Mouse (Mus musculus) forebrain, embryonic 15.5 days (tissue): ENCODE measurements around the gene Cpne9. TPM values are rescaled to one million over a fixed set of nuclear protein-coding genes. Genes with fewer than 3 reads are reported as not detected.
A peak's percentile ranks its signal among the peaks of the same experiment; 100 is the strongest.

ENCODE experiments used
- ATAC-seq: fragments of 200-750 bp; cut with Nextera tagmentation; replicated peaks from 2 replicates; pipeline ENCODE4 v1.8.0; 2017; ENCODE audit warnings: mild to moderate bottlenecking, moderate TSS enrichment, moderate library complexity
- H3K27ac ChIP-seq: fragments of 300-500 bp; sonication (generic); replicated peaks from 2 replicates; pipeline ENCODE4 v1.5.1; 2015; ENCODE audit warnings: mild to moderate bottlenecking, inconsistent platforms
- H3K27me3 ChIP-seq: fragments of 300-500 bp; sonication (generic); 2 replicates; pipeline ENCODE4 v1.6.1; 2015; ENCODE audit warnings: inconsistent platforms
- H3K36me3 ChIP-seq: fragments of 300-500 bp; sonication (generic); 2 replicates; pipeline ENCODE4 v1.6.1; 2015; ENCODE audit warnings: mild to moderate bottlenecking, inconsistent platforms
- H3K4me1 ChIP-seq: fragments of 300-500 bp; sonication (generic); 2 replicates; pipeline ENCODE4 v1.6.1; 2015; ENCODE audit warnings: inconsistent platforms
- H3K4me2 ChIP-seq: fragments of 300-500 bp; sonication (generic); replicated peaks from 2 replicates; pipeline ENCODE4 v1.6.1; 2015; ENCODE audit warnings: mild to moderate bottlenecking, inconsistent platforms
- H3K4me3 ChIP-seq: fragments of 300-500 bp; sonication (generic); 2 replicates; pipeline ENCODE4 v1.5.1; 2015; ENCODE audit warnings: mild to moderate bottlenecking, inconsistent platforms
- H3K9ac ChIP-seq: fragments of 300-500 bp; sonication (generic); replicated peaks from 2 replicates; pipeline ENCODE4 v1.6.1; 2015; ENCODE audit warnings: mild to moderate bottlenecking, inconsistent platforms
- H3K9me3 ChIP-seq: fragments of 300-500 bp; sonication (generic); 2 replicates; pipeline ENCODE4 v1.6.1; 2016; ENCODE audit warnings: inconsistent platforms
- WGBS: fragments of 180-500 bp; shearing (Covaris S2); methylation state at CpG from one replicate; pipeline ENCODE4 v1.1.7; 2015; ENCODE audit warnings: mixed read lengths; 5-methylcytosine and 5-hydroxymethylcytosine counted together
- polyA plus RNA-seq: library from polyadenylated mRNA; unstranded; fragments of >200 nt; fragmentation: Nextera tagmentation; extraction: Ambion mirVana; gene quantifications from 2 replicates; pipeline ENCODE4 v1.2.1, GENCODE M21; 2015

The Cpne9 gene
- polyA plus RNA-seq, 1 experiment from 2014 or later = 0.39 TPM

- no peaks in the 10 kb centered on the region for H3K36me3 ChIP-seq
- H3K4me1 ChIP-seq = no peaks in the 10 kb centered on the region
- ATAC-seq = no peak
- no peaks in the 10 kb centered on the region for H3K27me3 ChIP-seq
- H3K4me2 ChIP-seq = no peak overlapping the region
- no peaks in the 10 kb centered on the region for H3K9me3 ChIP-seq
- H3K27ac ChIP-seq = no peak overlapping the region
- WGBS = 81% methylated on average over 5 of the region's 5 CpGs
- H3K9ac ChIP-seq = no peak overlapping the region
- H3K4me3 ChIP-seq = no peak overlapping the region
Observed at GRCm38 (mm10) chr6:113292938-113293337, 10.8 kb downstream of the Cpne9 start.

- Histone ChIP-seq H3K4me1 (no peaks in the 10 kb centered on the region), H3K36me3 (no peaks in the 10 kb centered on the region), H3K4me3 (no peak overlapping the region), H3K9ac (no peak overlapping the region), H3K27ac (no peak overlapping the region), H3K4me2 (no peak overlapping the region), H3K27me3 (no peaks in the 10 kb centered on the region), H3K9me3 (no peaks in the 10 kb centered on the region)
- 79% methylated on average over 2 of the region's 2 CpGs for WGBS
- no peak for ATAC-seq
Observed at GRCm38 (mm10) chr6:113296046-113296445, 13.9 kb downstream of the Cpne9 start.

- Histone ChIP-seq H3K4me1 (no peaks in the 10 kb centered on the region), H3K9me3 (no peaks in the 10 kb centered on the region), H3K4me2 (no peak overlapping the region), H3K27me3 (no peaks in the 10 kb centered on the region), H3K9ac (no peak overlapping the region), H3K27ac (no peak overlapping the region), H3K36me3 (no peaks in the 10 kb centered on the region), H3K4me3 (no peak overlapping the region)
- ATAC-seq = no peak
- WGBS = 71% methylated on average over 4 of the region's 4 CpGs
Observed at GRCm38 (mm10) chr6:113296639-113297038, 14.5 kb downstream of the Cpne9 start.

GRCm38 (mm10) chr6:113301350-113301749 lies 19.2 kb downstream of the Cpne9 start:
- H3K27ac ChIP-seq = no peak overlapping the region
- H3K9ac ChIP-seq = no peak overlapping the region
- H3K9me3 ChIP-seq = no peaks in the 10 kb centered on the region
- H3K36me3 ChIP-seq = no peaks in the 10 kb centered on the region
- H3K4me2 ChIP-seq = no peak overlapping the region
- 76% methylated on average over 5 of the region's 5 CpGs for WGBS
- peaks cover 6% of the 10 kb centered on the region; the same call in 1 of the 2 replicates for H3K4me1 ChIP-seq
- H3K4me3 ChIP-seq = no peak overlapping the region
- ATAC-seq = no peak
- H3K27me3 ChIP-seq = no peaks in the 10 kb centered on the region

GRCm38 (mm10) chr6:113302258-113302657 lies 20.2 kb downstream of the Cpne9 start:
- peaks cover 6% of the 10 kb centered on the region; the same call in 1 of the 2 replicates for H3K4me1 ChIP-seq
- H3K9me3 ChIP-seq = no peaks in the 10 kb centered on the region
- no peak for ATAC-seq
- no peak overlapping the region for H3K9ac ChIP-seq
- H3K27ac ChIP-seq = no peak overlapping the region
- H3K4me3 ChIP-seq = no peak overlapping the region
- H3K4me2 ChIP-seq = no peak overlapping the region
- WGBS = 28% methylated on average over 3 of the region's 3 CpGs
- no peaks in the 10 kb centered on the region for H3K36me3 ChIP-seq
- H3K27me3 ChIP-seq = no peaks in the 10 kb centered on the region

GRCm38 (mm10) chr6:113306322-113306985 lies 24.3 kb downstream of the Cpne9 start:
- H3K9ac ChIP-seq = peak overlapping the region; percentile 92
- H3K4me1 ChIP-seq = peaks cover 24% of the 10 kb centered on the region
- H3K4me2 ChIP-seq = peak overlapping the region; percentile 99
- H3K36me3 ChIP-seq = peaks cover 9% of the 10 kb centered on the region
- H3K27me3 ChIP-seq = no peaks in the 10 kb centered on the region
- H3K4me3 ChIP-seq = peak overlapping the region; percentile 80
- ATAC-seq = peak; percentile 98
- WGBS = 0% methylated on average over 47 of the region's 50 CpGs
- no peaks in the 10 kb centered on the region for H3K9me3 ChIP-seq
- peak overlapping the region; percentile 98 for H3K27ac ChIP-seq

- Histone ChIP-seq H3K27me3 (no peaks in the 10 kb centered on the region), H3K9me3 (no peaks in the 10 kb centered on the region), H3K4me2 (peak within 1 kb of the TSS; percentile 99), H3K36me3 (peaks cover 9% of the 10 kb centered on the region), H3K4me1 (peaks cover 24% of the 10 kb centered on the region), H3K9ac (peak within 1 kb of the TSS; percentile 92), H3K27ac (peak within 1 kb of the TSS; percentile 98), H3K4me3 (peak within 1 kb of the TSS; percentile 80)
- peak; percentile 65 for ATAC-seq
- WGBS = under 1% methylated on average over 32 of the region's 32 CpGs
Observed at GRCm38 (mm10) chr6:113306986-113307349, 24.9 kb downstream of the Cpne9 start, which contains the start of gene Brpf1. Gene Brpf1, plus strand, starts transcription at chr6:113307137.

- H3K9me3 ChIP-seq = no peaks in the 10 kb centered on the region
- peaks cover 26% of the 10 kb centered on the region for H3K4me1 ChIP-seq
- H3K27me3 ChIP-seq = no peaks in the 10 kb centered on the region
- H3K4me2 ChIP-seq = peak overlapping the region; percentile 99
- peaks cover 15% of the 10 kb centered on the region for H3K36me3 ChIP-seq
- H3K4me3 ChIP-seq = peak overlapping the region; percentile 80
- peak; percentile 1; the same call in 1 of the 2 replicates for ATAC-seq
- H3K9ac ChIP-seq = peak overlapping the region; percentile 92
- H3K27ac ChIP-seq = peak overlapping the region; percentile 98
- under 1% methylated on average over 28 of the region's 34 CpGs for WGBS
Observed at GRCm38 (mm10) chr6:113307481-113308121, 25.5 kb downstream of the Cpne9 start.

GRCm38 (mm10) chr6:113308141-113308540 lies 26.0 kb downstream of the Cpne9 start:
- ATAC-seq = no peak
- Histone ChIP-seq H3K36me3 (peaks cover 18% of the 10 kb centered on the region), H3K9me3 (no peaks in the 10 kb centered on the region), H3K27ac (peak overlapping the region; percentile 98), H3K9ac (peak overlapping the region; percentile 92), H3K4me2 (peak overlapping the region; percentile 99), H3K4me3 (peak overlapping the region; percentile 80), H3K27me3 (no peaks in the 10 kb centered on the region), H3K4me1 (peaks cover 26% of the 10 kb centered on the region)
- WGBS = 27% methylated on average over 5 of the region's 5 CpGs

GRCm38 (mm10) chr6:113315972-113316371 lies 33.9 kb downstream of the Cpne9 start:
- 93% methylated on average over 3 of the region's 3 CpGs for WGBS
- 0 out of 2 replicates have a peak, but pooled peaks cover 3% of the 10 kb centered on the region for H3K4me1 ChIP-seq
- H3K27me3 ChIP-seq = no peaks in the 10 kb centered on the region
- H3K9me3 ChIP-seq = no peaks in the 10 kb centered on the region
- no peak overlapping the region for H3K27ac ChIP-seq
- no peak for ATAC-seq
- H3K36me3 ChIP-seq = peaks cover 84% of the 10 kb centered on the region
- no peak overlapping the region for H3K4me2 ChIP-seq
- no peak overlapping the region for H3K4me3 ChIP-seq
- no peak overlapping the region for H3K9ac ChIP-seq

GRCm38 (mm10) chr6:113326533-113327315 lies 44.6 kb downstream of the Cpne9 start, which contains the start of gene Ogg1:
Gene Ogg1, plus strand, starts transcription at chr6:113326972.
- Histone ChIP-seq H3K9ac (peak within 1 kb of the TSS; percentile 78), H3K4me3 (peak within 1 kb of the TSS; percentile 52), H3K27me3 (no peaks in the 10 kb centered on the region), H3K36me3 (peaks cover 42% of the 10 kb centered on the region), H3K4me1 (peaks cover 16% of the 10 kb centered on the region), H3K4me2 (peak within 1 kb of the TSS; percentile 97), H3K9me3 (no peaks in the 10 kb centered on the region), H3K27ac (peak within 1 kb of the TSS; percentile 93)
- ATAC-seq = peak; percentile 99
- WGBS = under 1% methylated on average over 52 of the region's 52 CpGs

- Histone ChIP-seq H3K27me3 (no peaks in the 10 kb centered on the region), H3K36me3 (peaks cover 21% of the 10 kb centered on the region), H3K4me1 (peaks cover 23% of the 10 kb centered on the region), H3K4me2 (no peak overlapping the region), H3K4me3 (no peak overlapping the region), H3K9me3 (no peaks in the 10 kb centered on the region), H3K27ac (no peak overlapping the region), H3K9ac (no peak overlapping the region)
- 96% methylated on average over 1 of the region's 1 CpGs for WGBS
- no peak for ATAC-seq
Observed at GRCm38 (mm10) chr6:113329396-113329795, 47.3 kb downstream of the Cpne9 start.
